Comparison of ENCODE assay signal across 10 mouse cellular contexts in genomic region chrX:77720298-77720697, GRCm38 (mm10).
A peak's percentile ranks its signal among the peaks of the same experiment; 100 is the strongest.
DNase-seq lines count a peak whose midpoint lies in the region; ATAC-seq and TF ChIP-seq lines count a peak whose summit lies in the region.
"Had no signal": no experiment of that assay in that cellular context is flagged by ENCODE, and none has a peak within 500 bp of the region (broad histone marks: within the 10 kb centered on the region; RNA-seq: fewer than 3 reads in every experiment).

No protein-coding gene starts in this region.

- H3K4me3 ChIP-seq in intestine, embryonic 14.5 days (ENCODE audit: low read depth, low read length), result no peak overlapping the region
- no peak overlapping the region for H3K4me3 ChIP-seq in intestine, embryonic 15.5 days (replicated peaks)
- H3K4me3 ChIP-seq in ES-Bruce4 (ENCODE audit: low read depth, low read length), result no peak overlapping the region
- H3K4me3 ChIP-seq: limb, embryonic 15.5 days; stomach, embryonic 15.5 days had no signal

- 2% methylated on average over 2 of the region's 2 CpGs for WGBS in intestine, embryonic 14.5 days
- 20% methylated on average over 2 of the region's 2 CpGs for WGBS in intestine, embryonic 15.5 days

- peak; percentile 54 for DNase-seq in intestine, embryonic 14.5 days (ENCODE audit: low spot score)
- DNase-seq in cerebellum, adult 18-20 months, result peak; percentile 25 to 28
- peak; percentile 4 to 41 for DNase-seq in layer of hippocampus, postnatal 14 days (ENCODE audit: low spot score in 2 of 2)
- DNase-seq in neural tube, embryonic 10.5 days (ENCODE audit: extremely low spot score, low spot score), result peak; percentile 21
- no peak for DNase-seq in ovary, postnatal 10 days (ENCODE audit: low spot score)

- H3K27me3 ChIP-seq in intestine, embryonic 14.5 days (replicated peaks; ENCODE audit: control insufficient read depth, insufficient read depth, low read length), result no peaks in the 10 kb centered on the region
- no peaks in the 10 kb centered on the region for H3K27me3 ChIP-seq in intestine, embryonic 15.5 days (replicated peaks)
- H3K27me3 ChIP-seq in ES-Bruce4 (ENCODE audit: control insufficient read depth, insufficient read depth, low read length, poor library complexity, severe bottlenecking), result no peaks in the 10 kb centered on the region
- H3K27me3 ChIP-seq: limb, embryonic 15.5 days; stomach, embryonic 15.5 days had no signal

- H3K36me3 ChIP-seq in intestine, embryonic 14.5 days (ENCODE audit: control insufficient read depth, insufficient read depth, low read length), result no peaks in the 10 kb centered on the region
- no peaks in the 10 kb centered on the region for H3K36me3 ChIP-seq in intestine, embryonic 15.5 days
- H3K36me3 ChIP-seq in ES-Bruce4 (ENCODE audit: control insufficient read depth, insufficient read depth, low read length, poor library complexity, severe bottlenecking), result no peaks in the 10 kb centered on the region
- H3K36me3 ChIP-seq: limb, embryonic 15.5 days; stomach, embryonic 15.5 days had no signal

- no peak overlapping the region for H3K9ac ChIP-seq in intestine, embryonic 14.5 days (ENCODE audit: low read length)
- no peak overlapping the region for H3K9ac ChIP-seq in intestine, embryonic 15.5 days
- H3K9ac ChIP-seq in ES-Bruce4 (ENCODE audit: low read depth, poor library complexity, severe bottlenecking), result no peak overlapping the region
- H3K9ac ChIP-seq: limb, embryonic 15.5 days; stomach, embryonic 15.5 days had no signal

- no peak for TF ChIP-seq EP300 in ES-Bruce4 (IDR thresholded peaks at IDR 0.05; ENCODE audit: insufficient read depth, low read depth, low read length)

- no peak overlapping the region for H3K27ac ChIP-seq in intestine, embryonic 14.5 days (ENCODE audit: low read depth)
- no peak overlapping the region for H3K27ac ChIP-seq in intestine, embryonic 15.5 days
- no peak overlapping the region for H3K27ac ChIP-seq in ES-Bruce4 (ENCODE audit: insufficient read depth, low read length)
- H3K27ac ChIP-seq: limb, embryonic 15.5 days; stomach, embryonic 15.5 days had no signal

- H3K9me3 ChIP-seq in intestine, embryonic 14.5 days (ENCODE audit: control insufficient read depth, low read length), result no peaks in the 10 kb centered on the region
- H3K9me3 ChIP-seq in intestine, embryonic 15.5 days, result no peaks in the 10 kb centered on the region
- H3K9me3 ChIP-seq in ES-Bruce4 (replicated peaks; ENCODE audit: control insufficient read depth, insufficient read depth, low read length, poor library complexity, severe bottlenecking), result no peaks in the 10 kb centered on the region
- H3K9me3 ChIP-seq: limb, embryonic 15.5 days; stomach, embryonic 15.5 days had no signal

- no peak overlapping the region for H3K4me2 ChIP-seq in intestine, embryonic 14.5 days (ENCODE audit: low read length)
- no peak overlapping the region for H3K4me2 ChIP-seq in intestine, embryonic 15.5 days (replicated peaks)
- H3K4me2 ChIP-seq: limb, embryonic 15.5 days; stomach, embryonic 15.5 days had no signal

- TF ChIP-seq CTCF in ES-Bruce4 (IDR thresholded peaks at IDR 0.05; ENCODE audit: low read depth, low read length), result peak; percentile 24

- TF ChIP-seq POLR2A in ES-Bruce4 (IDR thresholded peaks at IDR 0.05; ENCODE audit: insufficient read depth, low read length), result no peak

- no peak for ATAC-seq in intestine, embryonic 14.5 days (replicated peaks; ENCODE audit: low FRiP score, low TSS enrichment, low read depth)
- ATAC-seq in intestine, embryonic 15.5 days, result no peak
- peak; percentile 84 for ATAC-seq in frontal cortex, adult (ENCODE audit: low TSS enrichment)

- H3K4me1 ChIP-seq in intestine, embryonic 14.5 days (replicated peaks; ENCODE audit: control insufficient read depth, insufficient read depth, low read length), result no peaks in the 10 kb centered on the region
- no peaks in the 10 kb centered on the region for H3K4me1 ChIP-seq in intestine, embryonic 15.5 days (replicated peaks)
- H3K4me1 ChIP-seq in ES-Bruce4 (ENCODE audit: control insufficient read depth, insufficient read depth, low read length), result no peaks in the 10 kb centered on the region
- H3K4me1 ChIP-seq: limb, embryonic 15.5 days; stomach, embryonic 15.5 days had no signal
